Mouse (Mus musculus): ENCODE measurements around the gene Stum. TPM values are rescaled to one million over a fixed set of nuclear protein-coding genes. Genes with fewer than 3 reads are reported as not detected.
"Not testable (repeated sequence)": the region's sequence is repeated elsewhere in the genome, so short reads cannot be mapped to it uniquely, and the experiment has no call there.

Stum gene
- total RNA-seq, 1 experiment from 2014 or later, result 0.12 TPM

DNA sequence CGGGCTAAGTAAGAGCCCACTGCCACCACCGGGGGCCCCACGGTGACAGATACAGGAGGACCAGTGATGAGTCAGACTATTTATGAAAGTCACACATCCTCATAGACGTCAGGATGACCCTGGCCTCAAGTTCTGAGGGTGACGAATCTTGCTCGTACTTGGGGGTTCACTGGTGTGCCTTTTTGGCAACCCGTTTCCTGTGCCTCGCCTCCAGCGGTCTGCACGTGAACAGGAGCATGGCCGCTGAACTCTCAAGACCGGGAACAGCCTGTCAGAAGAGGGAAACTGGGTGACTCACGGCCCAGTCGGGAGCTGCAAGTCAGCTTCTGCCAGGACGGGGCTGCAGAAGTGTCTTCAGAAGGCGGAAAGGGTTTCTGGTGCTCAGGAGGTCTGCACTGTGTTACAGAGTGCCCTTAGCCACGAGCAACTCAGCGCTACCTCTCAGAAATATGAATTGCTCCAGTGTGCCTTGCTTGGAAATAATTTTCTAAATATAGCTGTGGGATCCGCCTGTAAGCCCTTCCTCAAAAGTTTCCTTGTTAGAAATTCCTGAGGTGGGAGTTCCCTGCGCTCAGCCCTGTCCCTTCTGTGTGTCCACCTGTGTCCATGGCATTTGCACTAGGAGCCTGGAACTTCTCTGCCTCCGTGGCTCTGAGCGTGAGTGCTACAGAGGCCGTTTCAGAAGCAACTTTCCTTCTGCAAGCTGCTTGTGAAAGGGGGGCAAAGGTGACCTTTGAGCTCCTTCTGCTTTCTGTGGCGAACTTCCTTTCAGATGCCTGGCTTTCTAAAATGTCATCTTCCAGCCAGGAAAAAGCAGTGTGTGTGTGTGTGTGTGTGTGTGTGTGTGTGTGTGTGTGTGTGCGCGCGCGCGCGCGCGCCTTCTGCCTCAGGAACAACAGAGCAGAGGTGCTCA, 79.4 kb downstream of the Stum start:
- DNase-seq, result peak; percentile 68

DNA sequence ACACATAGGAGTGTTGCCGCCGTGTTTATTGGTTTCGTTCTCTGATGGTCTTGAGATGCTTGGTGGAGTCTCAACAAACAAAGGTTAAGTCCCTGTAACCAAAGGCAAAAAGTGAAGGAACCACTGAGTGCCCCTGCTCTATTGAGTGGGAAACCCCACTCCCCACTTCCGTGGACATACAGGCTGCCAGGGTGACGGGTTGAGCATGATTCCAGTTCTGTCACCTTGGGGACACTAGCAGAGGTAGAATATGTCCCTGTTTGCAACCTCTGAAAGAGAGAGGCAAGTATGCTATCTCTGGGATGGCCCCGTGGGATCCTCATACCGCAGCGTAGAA, 80.0 kb downstream of the Stum start:
- DNase-seq, result no peak

DNA sequence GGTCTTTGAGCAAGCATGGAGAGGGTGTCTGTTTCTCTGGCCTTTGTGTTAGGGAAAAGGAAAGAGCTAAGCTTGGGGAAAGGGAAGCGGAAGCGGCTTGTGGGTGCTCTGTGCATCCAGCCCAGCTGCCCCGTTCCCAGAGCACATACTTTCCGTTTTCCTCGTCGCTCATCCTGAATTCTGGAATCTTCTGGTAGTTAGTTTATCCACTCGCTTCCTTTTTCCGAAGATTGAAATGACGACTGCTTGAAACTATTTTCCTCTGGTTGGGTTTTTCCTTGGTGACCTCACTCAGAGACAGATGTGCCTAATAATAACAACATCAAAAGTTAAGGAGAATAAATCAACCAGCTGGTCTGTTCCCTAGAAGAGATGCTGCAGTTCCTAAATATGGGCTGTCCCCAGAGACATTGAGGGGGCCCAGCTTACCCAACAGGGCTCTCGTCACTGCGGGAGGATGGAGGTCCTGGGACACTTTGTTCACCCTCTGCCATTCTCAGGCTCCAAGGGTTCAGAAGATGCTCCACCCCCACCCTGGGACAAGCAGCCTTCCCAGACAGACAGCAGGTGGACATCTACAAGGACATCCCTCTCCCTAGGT, 80.7 kb downstream of the Stum start:
- DNase-seq, result no peak

DNA sequence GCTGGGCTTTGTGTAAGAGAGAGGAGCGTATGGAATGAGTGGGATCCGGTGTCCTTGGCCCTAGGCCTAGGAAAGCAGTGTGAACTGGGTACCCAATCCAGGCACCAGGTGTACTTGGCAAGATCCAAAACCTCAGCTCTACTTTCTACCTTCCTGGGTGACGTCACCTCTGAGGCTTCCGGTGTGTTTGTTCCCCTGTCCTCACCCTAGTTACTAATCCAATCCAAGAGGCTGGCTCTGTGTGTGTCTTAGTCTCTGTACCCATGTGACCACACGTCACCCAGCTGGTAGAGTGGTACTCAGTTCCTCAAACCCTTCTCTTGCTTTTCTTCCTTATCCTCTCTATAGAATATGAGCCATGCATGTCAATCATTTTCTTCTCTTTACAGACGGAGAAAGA, 81.6 kb downstream of the Stum start:
- no peak for DNase-seq

DNA sequence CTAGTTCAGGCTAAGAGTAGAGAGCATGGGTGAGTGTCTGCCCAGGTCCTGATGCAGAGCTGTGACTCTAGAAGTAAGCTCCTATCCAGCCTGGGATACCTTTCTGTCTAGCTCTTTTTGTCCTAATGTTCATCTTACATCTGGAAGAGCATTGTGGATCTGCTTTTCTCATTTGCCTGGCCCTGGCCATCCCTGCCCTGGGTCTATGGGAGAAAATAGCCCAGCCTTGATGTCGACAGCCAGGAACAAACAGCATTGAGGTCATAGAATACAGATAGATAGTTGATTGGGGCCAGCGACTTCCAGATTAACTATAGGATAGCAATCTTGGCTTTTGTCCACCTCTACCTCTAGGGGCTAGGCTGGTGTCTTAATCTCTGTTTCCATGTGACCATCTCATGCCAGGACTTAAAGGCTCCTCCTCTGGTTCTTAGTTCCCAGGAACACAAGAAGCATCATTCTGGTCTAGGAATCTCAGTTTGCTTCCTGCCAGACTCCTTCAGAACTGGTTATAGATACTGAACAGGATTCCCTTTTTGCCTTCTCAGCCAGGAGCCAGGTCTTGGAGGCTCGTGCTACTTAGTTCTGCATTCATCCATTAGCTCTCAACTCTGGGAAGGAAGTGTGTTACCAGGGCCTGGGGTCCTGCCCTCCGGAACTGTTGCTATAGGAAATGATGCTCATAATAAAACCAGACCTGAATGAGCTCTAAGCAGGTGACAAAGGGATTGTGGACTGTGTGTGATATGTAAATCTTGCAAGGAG, 82.4 kb downstream of the Stum start:
- no peak for DNase-seq

DNA sequence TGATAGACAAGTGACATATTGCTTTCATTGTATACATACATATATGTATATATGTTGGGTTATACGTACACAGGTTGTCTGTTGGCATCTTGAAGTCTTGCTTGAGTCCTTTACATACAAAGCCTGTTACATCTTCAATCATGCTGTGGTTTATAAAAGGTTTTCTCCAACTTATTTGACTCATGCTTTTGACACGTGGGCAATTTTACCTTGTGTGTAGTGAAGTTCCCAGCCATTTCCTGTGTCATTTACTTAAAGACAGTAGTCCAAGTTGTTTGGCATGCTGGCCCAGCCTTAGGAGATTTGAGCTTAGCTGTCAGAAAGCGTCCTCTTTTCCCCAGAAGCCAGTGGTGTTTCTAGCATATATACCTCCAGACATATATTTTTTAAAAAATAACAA, 84.9 kb downstream of the Stum start:
- DNase-seq, result no peak

GRCm38 (mm10) chr1:180397734-180398133, 85.6 kb downstream of the Stum start:
- no peak for DNase-seq

DNA sequence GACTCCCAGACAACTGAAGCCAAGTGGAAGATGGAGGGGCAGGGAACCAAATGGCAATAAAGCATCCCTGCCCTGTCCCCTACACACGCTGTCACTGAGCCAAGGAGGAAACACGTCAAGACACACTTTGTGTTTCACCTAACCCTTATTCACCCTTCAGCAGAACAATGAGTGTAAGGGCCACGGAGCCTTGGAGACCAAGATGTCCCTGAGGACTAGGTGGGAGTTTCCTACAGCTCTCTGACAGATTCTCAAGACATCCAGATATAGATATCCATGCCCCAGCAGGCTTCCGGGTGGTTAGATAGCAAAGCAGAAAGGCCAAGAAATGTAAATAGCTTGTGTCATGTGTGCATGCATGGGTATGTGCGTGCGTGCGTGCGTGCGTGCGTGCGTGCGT, 89.4 kb downstream of the Stum start:
- no peak for DNase-seq

GRCm38 (mm10) chr1:180393017-180393797, 90.1 kb downstream of the Stum start:
- DNase-seq, result no peak

DNA sequence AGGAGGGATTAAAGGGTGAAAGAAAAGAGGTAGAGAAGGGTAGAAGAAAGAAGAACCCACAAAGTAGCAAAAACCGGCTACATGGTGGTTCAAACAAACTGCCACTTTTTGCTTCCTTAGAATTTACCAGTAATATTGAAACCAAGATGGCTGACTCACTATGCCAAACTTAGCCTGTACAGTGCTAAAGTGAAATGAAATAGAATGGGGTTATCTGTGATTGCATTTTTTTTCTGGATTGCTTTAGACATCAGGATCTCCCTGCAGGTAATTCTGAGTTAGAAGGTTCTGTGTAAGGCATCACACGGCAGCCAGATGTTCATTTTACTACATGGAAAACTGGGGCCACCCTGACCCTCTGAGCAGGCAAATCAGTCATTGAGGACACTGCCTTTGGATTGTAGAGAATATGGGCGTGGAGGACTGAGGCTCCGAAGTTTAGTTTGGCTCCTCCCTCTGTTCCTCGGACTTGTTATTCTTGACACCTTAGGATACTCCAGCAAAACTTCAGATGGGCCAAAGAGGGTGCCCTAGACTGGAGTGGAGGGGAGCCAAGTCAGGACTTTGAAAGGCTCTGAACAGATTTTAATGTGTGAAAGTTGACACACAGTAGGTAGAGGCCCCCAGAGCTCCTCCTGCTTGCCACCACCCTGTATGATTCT, 91.0 kb downstream of the Stum start:
- no peak for DNase-seq

DNA sequence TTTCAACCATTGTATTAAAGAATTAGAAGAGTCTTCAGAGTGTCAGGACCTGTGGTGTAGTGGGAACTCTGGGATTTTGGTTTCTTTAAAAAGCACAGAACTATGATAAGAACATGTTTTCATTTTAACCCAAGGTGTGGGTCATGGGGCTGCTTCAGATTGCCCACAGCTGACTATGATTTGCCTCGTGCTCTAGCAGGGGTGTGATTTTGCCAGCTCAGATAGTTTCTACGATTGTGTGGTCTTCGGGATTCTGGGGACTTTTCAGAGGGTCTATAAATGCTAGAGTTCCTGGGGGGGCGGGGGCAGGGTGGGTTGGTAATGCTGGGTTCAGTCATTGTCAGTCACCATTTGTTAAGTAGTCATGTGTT, 91.7 kb downstream of the Stum start:
- no peak for DNase-seq

DNA sequence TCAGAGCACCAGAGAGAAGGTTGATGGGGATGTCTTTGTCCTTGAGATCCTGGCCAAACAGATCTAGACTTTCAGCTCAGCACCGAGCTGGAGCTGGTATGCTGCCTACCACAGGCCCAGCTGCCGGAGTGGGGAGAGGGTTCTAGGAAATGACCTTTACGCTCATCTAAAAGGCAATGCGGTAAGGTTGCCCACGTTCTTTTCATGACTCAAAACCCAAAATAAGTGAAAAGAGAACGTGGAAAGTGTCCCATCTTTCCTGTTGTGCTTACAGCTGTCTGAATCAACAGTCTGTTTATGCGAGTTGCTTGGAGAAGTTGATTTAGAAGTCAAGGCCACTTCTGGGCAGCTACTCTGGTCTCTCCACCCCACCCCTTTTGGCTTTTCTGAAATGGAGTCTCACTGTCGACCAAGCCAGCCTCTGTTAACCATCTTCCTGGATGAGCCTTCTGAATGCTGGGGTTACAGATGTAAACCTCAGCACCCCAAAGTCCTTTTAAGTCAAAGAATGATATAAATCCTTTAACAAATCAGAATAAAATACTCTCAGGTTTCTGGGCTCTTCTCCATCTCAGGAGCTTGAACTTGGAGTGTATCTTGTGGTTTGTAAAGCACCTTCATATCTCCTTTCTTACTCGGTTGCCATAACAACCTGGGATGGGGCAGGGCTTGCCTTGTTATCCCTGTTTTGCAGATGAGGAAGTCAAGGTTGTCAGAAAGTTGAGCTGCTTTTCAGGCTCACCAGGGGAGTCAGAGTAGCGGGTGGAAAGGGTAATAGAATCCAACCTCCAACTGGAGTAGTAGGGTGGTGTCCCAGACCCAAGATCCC, 92.3 kb downstream of the Stum start:
- DNase-seq, result no peak

DNA sequence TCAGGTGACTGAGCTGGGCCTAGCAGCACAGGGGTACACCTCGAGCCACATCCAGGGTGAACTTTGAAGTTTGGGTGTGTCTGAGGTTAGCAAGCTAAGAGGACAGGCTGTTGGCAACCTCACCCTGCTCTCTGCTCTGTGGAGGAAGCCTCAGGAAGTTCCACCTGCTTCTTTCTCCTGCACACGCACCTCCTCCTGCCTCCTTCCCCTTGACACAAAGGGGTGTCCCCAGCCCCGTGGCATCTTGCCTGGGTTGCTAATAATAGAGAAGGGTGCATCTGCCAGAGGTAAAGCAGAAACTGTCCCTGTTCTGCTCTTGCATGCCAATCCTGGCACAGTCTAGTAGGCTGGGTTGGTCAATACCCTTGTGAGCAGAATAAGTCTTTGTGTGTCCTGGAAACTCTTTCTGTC, 93.0 kb downstream of the Stum start:
- peak; percentile 44 for DNase-seq

DNA sequence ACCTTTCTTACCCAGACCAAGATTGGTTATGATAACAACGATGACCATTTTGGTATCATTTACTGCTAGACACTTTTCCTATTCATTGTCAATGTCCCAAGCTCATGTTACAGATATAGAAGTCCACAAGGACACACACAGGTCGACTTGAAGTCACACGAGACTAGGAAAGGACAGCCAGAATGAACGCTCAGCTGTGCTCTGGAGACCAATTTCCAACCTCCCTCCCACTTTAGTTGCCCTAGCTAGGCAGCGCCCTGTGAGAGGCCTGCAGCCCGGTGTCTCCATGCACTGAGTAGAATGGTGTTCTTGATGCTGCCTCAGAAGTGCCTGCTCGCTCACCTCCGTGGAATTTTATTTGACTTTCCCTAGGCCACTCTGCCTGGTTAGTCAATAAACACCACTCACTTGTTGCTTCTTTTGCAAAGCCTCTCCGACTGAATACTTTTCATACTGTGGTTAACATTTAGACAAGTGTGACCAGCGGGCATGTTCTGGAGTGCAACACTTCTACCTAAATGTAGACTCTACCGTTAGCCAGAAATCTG, 94.0 kb downstream of the Stum start:
- not testable (repeated sequence) for DNase-seq

DNA sequence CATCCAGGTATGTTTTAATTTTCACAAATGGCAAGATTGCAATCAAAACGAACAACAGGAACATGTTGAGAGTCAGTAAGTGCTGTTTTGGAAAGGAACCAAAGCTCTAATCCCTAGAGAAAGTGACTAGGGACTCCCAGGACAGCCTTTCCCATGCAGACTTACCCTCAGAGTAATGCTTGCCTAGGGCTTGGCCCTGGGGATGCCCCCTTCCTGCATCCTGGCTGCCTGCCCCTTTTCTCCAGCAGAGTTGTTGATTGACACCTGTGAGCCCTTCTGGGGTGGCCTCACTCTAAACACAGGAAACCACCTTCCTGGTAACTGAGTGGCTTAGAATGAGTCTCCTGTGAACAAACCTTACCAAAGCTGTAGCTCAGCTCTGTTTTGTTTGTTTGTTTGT, 94.8 kb downstream of the Stum start:
- no peak for DNase-seq

DNA sequence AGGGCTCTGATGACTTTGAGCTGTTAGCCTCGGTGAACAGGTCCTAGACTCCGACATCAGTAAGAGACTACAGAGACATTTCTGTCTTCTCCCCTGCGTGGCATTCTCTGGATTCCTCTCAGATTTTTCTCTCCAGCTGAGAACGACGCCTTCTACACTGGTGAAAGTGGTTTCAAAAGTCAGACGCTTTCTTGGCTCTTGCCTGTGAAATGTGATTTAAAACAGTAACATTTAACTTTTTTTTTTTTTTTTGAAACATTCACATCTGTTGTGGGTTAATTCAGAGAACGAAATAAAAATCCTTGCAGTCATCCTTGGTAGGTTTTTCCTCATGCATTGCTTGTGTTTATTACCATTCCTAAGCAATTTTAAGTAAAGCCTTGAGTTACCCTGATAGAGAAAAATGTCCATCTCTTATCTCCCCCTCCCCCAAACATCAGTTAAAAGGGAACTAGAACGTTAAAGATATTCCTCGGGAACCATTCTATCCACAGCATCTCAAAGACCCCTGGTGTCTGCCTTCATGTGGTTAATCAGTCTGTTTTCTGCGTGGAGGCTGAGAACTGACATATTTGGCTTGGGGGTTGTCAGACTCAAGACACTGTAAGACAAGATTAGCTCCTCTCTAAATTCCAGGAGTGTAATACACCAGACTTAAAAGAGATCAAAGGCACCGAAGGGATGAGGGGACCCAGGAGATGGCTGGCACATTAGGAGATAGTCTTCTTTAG, 95.4 kb downstream of the Stum start:
- no peak for DNase-seq

DNA sequence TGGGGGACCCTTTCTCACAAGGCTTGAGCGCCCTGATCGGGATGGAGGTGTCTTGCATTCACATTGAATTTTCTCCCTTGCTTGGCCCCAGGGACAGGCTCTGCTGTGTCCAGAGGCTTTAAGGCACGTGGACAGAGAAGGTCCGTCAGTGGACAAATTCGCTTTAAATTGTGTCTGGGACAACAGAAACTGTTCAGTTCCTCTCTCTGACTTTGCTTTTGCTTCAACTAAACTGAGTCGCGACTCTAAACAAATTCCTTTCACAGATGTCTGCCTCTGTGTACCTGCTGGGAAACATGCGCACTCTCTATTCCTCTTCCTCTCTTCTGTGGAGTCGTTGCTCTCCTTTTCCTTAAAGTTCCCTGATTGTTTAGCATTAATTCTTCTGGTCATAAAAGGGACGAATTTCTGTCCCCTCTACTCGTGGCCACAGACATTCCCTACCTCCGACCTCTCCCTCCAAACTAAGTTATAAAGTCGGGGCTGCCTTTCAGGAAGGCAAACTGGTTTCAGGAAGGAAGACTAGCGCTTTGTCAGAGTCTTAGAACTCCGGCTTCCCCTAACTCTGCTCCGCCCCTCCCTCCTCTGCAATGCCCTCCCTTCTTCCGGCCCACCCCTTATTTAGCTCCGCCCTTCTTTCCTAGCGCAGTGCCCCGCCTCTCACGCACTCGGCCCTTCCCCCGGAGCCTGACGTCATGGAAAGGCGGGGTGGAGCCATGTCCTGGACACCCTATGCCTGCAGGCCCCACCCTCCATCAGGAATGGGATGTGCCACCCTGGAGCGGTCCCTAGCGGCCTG, 96.2 kb downstream of the Stum start:
- DNase-seq, result peak; percentile 99

GRCm38 (mm10) chr1:180385308-180385707, 98.0 kb downstream of the Stum start:
- DNase-seq, result no peak

GRCm38 (mm10) chr1:180384486-180384885, 98.8 kb downstream of the Stum start:
- DNase-seq, result no peak
